Mouse (Mus musculus) thymus, adult 2 months (tissue): ENCODE measurements around the gene Egfl6.

Experiments used
- CTCF ChIP-seq: fragments of 200-500 bp; IDR thresholded peaks from 2 replicates; pipeline ENCODE4 v1.5.1; 2012; ENCODE audit warnings: mild to moderate bottlenecking, control low read depth, low read length, moderate library complexity, borderline replicate concordance; ENCODE audit not compliant: control insufficient read depth, poor library complexity, insufficient read depth; ENCODE audit errors: extremely low read depth
- POLR2A ChIP-seq: fragments of 200-500 bp; IDR thresholded peaks from 2 replicates; pipeline ENCODE4 v1.6.1; 2012; ENCODE audit warnings: mild to moderate bottlenecking, low read length, control low read depth, moderate library complexity; ENCODE audit not compliant: control insufficient read depth, poor library complexity, insufficient read depth; ENCODE audit errors: extremely low read depth

- TF ChIP-seq CTCF (no peak), POLR2A (no peak)
These were observed 87.7 kb downstream of the Egfl6 start for GRCm38 (mm10) chrX:166497771-166498170.
